Mouse (Mus musculus) embryonic facial prominence, embryonic 15.5 days (tissue): ENCODE measurements around the gene Tet2. TPM values are rescaled to one million over a fixed set of nuclear protein-coding genes. Genes with fewer than 3 reads are reported as not detected.

ENCODE experiments used
- ATAC-seq: fragments of 200-750 bp; cut with Nextera tagmentation; 2 replicates; pipeline ENCODE4 v1.8.0; 2017; ENCODE audit warnings: low read depth, moderate TSS enrichment; ENCODE audit not compliant: insufficient number of reproducible peaks, low FRiP score, low TSS enrichment
- H3K27ac ChIP-seq: fragments of 300-500 bp; sonication (generic); replicated peaks from 2 replicates; pipeline ENCODE4 v1.5.1; 2015; ENCODE audit warnings: mild to moderate bottlenecking, inconsistent platforms
- H3K27me3 ChIP-seq: fragments of 300-500 bp; sonication (generic); 2 replicates; pipeline ENCODE4 v1.6.1; 2015; ENCODE audit warnings: inconsistent platforms
- H3K36me3 ChIP-seq: fragments of 300-500 bp; sonication (generic); 2 replicates; pipeline ENCODE4 v1.6.1; 2015; ENCODE audit warnings: mild to moderate bottlenecking, inconsistent platforms
- H3K4me1 ChIP-seq: fragments of 300-500 bp; sonication (generic); 2 replicates; pipeline ENCODE4 v1.6.1; 2015; ENCODE audit warnings: inconsistent platforms
- H3K4me2 ChIP-seq: fragments of 300-500 bp; sonication (generic); replicated peaks from 2 replicates; pipeline ENCODE4 v1.6.1; 2015; ENCODE audit warnings: mild to moderate bottlenecking, inconsistent platforms
- H3K4me3 ChIP-seq: fragments of 300-500 bp; sonication (generic); replicated peaks from 2 replicates; pipeline ENCODE4 v1.5.1; 2015; ENCODE audit warnings: mild to moderate bottlenecking, inconsistent platforms
- H3K9ac ChIP-seq: fragments of 300-500 bp; sonication (generic); 2 replicates; pipeline ENCODE4 v1.6.1; 2015; ENCODE audit warnings: inconsistent platforms
- H3K9me3 ChIP-seq: fragments of 300-500 bp; sonication (generic); replicated peaks from 2 replicates; pipeline ENCODE4 v1.6.1; 2016; ENCODE audit warnings: inconsistent platforms
- WGBS: fragments of 180-500 bp; shearing (Covaris S2); methylation state at CpG from one replicate; pipeline ENCODE4 v1.1.7; 2015; 5-methylcytosine and 5-hydroxymethylcytosine counted together
- polyA plus RNA-seq: library from polyadenylated mRNA; unstranded; fragments of >200 nt; fragmentation: Nextera tagmentation; extraction: Ambion mirVana; gene quantifications from 2 replicates; pipeline ENCODE4 v1.2.1, GENCODE M21; 2015

Tet2 gene
- polyA plus RNA-seq, 1 experiment from 2014 or later = 18.4 TPM

DNA sequence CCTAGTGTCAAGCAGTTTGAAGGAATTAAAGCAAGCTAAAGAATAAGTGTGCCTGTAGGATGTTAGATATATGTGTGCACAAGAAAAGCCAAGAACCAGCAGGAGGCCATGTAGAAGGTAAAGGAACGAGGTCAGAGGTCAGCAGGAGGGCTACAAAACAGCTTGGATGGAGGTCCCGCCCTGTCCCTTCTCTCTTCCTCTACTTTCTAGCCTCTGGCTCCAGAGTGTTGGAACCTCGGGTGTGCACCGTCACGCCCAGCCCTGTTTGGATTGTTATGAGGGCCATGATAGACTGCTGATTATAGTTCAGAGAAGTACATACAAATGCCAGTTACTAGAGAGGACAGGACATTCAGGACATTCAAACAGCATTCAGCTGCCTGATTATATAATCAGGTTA is 27.0 kb upstream of the Tet2 start:
- Histone ChIP-seq H3K36me3 (no peaks in the 10 kb centered on the region), H3K9me3 (no peaks in the 10 kb centered on the region), H3K4me1 (no peaks in the 10 kb centered on the region), H3K4me3 (no peak overlapping the region), H3K27me3 (no peaks in the 10 kb centered on the region), H3K27ac (no peak overlapping the region), H3K4me2 (no peak overlapping the region), H3K9ac (no peak overlapping the region)
- ATAC-seq = no peak
- WGBS = 75% methylated on average over 5 of the region's 5 CpGs

- Histone ChIP-seq H3K9me3 (no peaks in the 10 kb centered on the region), H3K9ac (no peak overlapping the region), H3K4me1 (no peaks in the 10 kb centered on the region), H3K27ac (no peak overlapping the region), H3K4me2 (no peak overlapping the region), H3K4me3 (no peak overlapping the region), H3K27me3 (no peaks in the 10 kb centered on the region), H3K36me3 (no peaks in the 10 kb centered on the region)
- WGBS = 34% methylated on average over 2 of the region's 2 CpGs
- ATAC-seq = peak; percentile 60; the same call in 1 of the 2 replicates
These were observed 18.7 kb upstream of the Tet2 start for GRCm38 (mm10) chr3:133563503-133564205.

DNA sequence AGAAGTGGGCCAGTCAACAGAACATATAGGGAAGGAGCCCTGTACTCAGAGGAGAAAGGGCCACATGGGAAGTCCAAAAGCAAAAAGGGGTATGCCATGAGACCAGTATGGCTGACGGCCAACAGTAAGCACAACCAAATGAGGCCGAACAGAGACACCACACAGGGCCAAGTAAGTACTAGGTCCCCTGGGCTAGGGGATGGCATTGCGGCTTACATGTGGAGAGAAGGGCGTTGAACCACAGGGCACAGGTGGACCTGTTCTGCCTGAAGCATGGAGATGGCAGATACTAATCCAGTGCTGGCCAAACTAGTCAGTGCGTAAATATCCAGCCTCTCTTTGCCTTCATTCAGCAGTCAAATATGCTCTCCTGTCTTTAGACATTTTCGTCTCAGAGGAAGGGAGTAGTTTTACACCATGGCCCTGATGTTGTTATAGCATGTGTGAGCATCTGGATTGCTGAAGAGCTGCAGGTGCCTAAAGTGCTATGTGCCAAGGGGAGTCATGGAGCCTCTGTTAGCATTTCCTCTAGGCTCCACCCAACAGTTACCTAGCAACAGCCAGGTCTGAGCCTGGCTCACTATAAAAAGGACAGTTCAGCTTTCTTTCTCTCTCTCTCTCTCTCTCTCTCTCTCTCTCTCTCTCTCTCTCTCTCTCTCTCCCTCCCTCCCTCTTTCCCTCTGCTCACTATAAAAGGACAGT is 14.6 kb upstream of the Tet2 start:
- H3K27ac ChIP-seq = no peak overlapping the region
- H3K4me2 ChIP-seq = no peak overlapping the region
- 83% methylated on average over 6 of the region's 6 CpGs for WGBS
- H3K9ac ChIP-seq = no peak overlapping the region
- no peak for ATAC-seq
- H3K27me3 ChIP-seq = no peaks in the 10 kb centered on the region
- no peak overlapping the region for H3K4me3 ChIP-seq
- H3K36me3 ChIP-seq = no peaks in the 10 kb centered on the region
- H3K9me3 ChIP-seq = no peaks in the 10 kb centered on the region
- H3K4me1 ChIP-seq = no peaks in the 10 kb centered on the region

DNA sequence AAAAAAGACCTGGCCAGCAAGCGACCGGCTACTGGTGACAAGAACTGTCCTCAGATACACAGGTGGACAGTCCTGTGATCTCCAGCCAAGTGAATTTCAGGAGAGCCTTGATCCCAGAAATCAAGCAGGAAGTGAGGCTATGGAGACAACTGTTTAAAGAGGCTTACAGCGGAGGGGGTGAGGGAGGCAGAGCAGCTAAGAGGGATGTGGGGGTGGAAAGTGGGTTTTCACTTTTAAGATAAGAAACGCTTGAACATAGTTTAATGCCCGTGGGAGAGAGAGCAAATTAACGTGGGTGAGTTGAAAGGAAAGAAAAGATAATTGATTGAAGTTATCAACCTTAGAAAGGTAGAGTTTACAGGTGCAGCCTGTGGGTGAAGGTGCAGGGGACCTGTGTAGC is 12.7 kb upstream of the Tet2 start:
- 68% methylated on average over 6 of the region's 6 CpGs for WGBS

DNA sequence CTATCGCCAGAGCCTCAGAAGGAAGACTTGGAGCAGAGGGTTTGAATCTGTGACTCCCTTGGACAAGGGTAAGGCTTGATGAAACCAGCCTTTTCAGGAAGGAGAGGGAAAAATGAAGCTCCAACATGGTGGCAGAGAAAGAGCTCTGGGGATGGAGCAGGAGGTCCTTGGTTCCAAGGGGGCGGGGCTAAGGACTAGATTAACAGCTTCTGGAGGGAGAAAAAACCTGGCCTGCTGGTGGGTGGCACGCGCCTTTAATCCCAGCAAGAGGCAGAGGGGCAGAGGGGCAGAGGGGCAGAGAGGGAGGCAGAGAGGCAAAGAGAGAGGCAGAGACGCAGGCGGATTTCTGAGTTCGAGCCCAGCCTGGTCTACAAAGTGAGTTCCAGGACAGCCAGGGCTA is 12.2 kb upstream of the Tet2 start:
- no peak for ATAC-seq
- H3K4me1 ChIP-seq = no peaks in the 10 kb centered on the region
- no peaks in the 10 kb centered on the region for H3K36me3 ChIP-seq
- H3K9me3 ChIP-seq = no peaks in the 10 kb centered on the region
- H3K9ac ChIP-seq = no peak overlapping the region
- H3K4me3 ChIP-seq = no peak overlapping the region
- H3K4me2 ChIP-seq = no peak overlapping the region
- H3K27me3 ChIP-seq = no peaks in the 10 kb centered on the region
- 76% methylated on average over 7 of the region's 7 CpGs for WGBS
- no peak overlapping the region for H3K27ac ChIP-seq

More for the DNA sequence above, 12.7 kb upstream of the Tet2 start:
- ATAC-seq = no peak
- Histone ChIP-seq H3K4me2 (no peak overlapping the region), H3K27ac (no peak overlapping the region), H3K9me3 (no peaks in the 10 kb centered on the region), H3K4me1 (no peaks in the 10 kb centered on the region), H3K4me3 (no peak overlapping the region), H3K36me3 (no peaks in the 10 kb centered on the region), H3K27me3 (no peaks in the 10 kb centered on the region), H3K9ac (no peak overlapping the region)

- ATAC-seq = no peak
- no peaks in the 10 kb centered on the region for H3K9me3 ChIP-seq
- no peaks in the 10 kb centered on the region for H3K4me1 ChIP-seq
- no peaks in the 10 kb centered on the region for H3K36me3 ChIP-seq
- no peak overlapping the region for H3K27ac ChIP-seq
- 70% methylated on average over 7 of the region's 7 CpGs for WGBS
- H3K9ac ChIP-seq = no peak overlapping the region
- H3K27me3 ChIP-seq = no peaks in the 10 kb centered on the region
- no peak overlapping the region for H3K4me3 ChIP-seq
- no peak overlapping the region for H3K4me2 ChIP-seq
These were observed 10.4 kb upstream of the Tet2 start for GRCm38 (mm10) chr3:133555378-133555777.

GRCm38 (mm10) chr3:133554552-133555067 is 9.7 kb upstream of the Tet2 start:
- no peaks in the 10 kb centered on the region for H3K9me3 ChIP-seq
- no peak overlapping the region for H3K9ac ChIP-seq
- no peaks in the 10 kb centered on the region for H3K36me3 ChIP-seq
- no peak overlapping the region for H3K27ac ChIP-seq
- H3K4me1 ChIP-seq = no peaks in the 10 kb centered on the region
- H3K27me3 ChIP-seq = no peaks in the 10 kb centered on the region
- no peak for ATAC-seq
- WGBS = 78% methylated on average over 6 of the region's 6 CpGs
- H3K4me2 ChIP-seq = no peak overlapping the region
- H3K4me3 ChIP-seq = no peak overlapping the region

DNA sequence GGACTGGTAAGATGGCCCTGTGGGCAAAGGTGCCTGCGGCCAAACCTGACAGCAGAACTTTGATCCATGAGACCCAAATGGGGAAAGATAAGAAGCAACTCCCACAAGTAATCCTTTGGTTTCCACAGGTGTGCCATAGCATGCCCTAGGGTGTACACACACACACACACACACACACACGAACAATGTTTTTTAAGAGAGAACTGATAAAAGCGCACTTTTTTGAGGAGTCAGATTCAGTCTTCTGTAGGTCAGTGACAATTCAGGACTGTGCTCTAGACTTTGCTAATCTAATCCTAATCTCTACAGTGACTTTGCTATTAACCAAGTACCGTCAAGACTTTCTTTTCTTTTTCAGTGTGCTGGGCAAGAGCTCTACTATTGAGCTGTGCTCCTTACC is 9.2 kb upstream of the Tet2 start:
- 90% methylated on average over 4 of the region's 4 CpGs for WGBS
- no peak for ATAC-seq

DNA sequence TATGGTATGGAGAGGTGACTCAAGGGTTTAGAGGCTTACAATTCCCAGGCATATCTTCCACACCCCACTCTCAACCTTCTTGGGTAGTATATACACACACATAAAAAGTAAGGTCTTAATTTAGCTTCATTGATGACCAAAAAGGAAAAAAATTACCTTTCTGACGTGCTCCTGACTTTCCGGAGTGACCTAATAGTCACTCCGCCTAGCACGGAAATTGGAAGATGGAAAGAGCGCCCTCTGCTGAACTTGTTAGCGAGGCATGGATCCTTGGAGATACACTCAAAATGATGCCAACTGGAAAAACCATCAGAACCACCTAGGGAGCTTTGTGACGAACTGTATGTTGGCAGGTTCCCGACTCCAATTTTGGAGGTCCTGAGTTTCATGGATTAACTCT is 7.0 kb upstream of the Tet2 start:
- no peak overlapping the region for H3K27ac ChIP-seq
- H3K4me3 ChIP-seq = no peak overlapping the region
- ATAC-seq = no peak
- H3K4me1 ChIP-seq = no peaks in the 10 kb centered on the region
- H3K27me3 ChIP-seq = no peaks in the 10 kb centered on the region
- no peaks in the 10 kb centered on the region for H3K36me3 ChIP-seq
- H3K4me2 ChIP-seq = no peak overlapping the region
- H3K9me3 ChIP-seq = no peaks in the 10 kb centered on the region
- WGBS = 64% methylated on average over 8 of the region's 8 CpGs
- H3K9ac ChIP-seq = no peak overlapping the region

More for the DNA sequence above, 9.2 kb upstream of the Tet2 start:
- no peaks in the 10 kb centered on the region for H3K4me1 ChIP-seq
- H3K27ac ChIP-seq = no peak overlapping the region
- no peaks in the 10 kb centered on the region for H3K9me3 ChIP-seq
- no peak overlapping the region for H3K4me2 ChIP-seq
- no peaks in the 10 kb centered on the region for H3K36me3 ChIP-seq
- no peaks in the 10 kb centered on the region for H3K27me3 ChIP-seq
- no peak overlapping the region for H3K4me3 ChIP-seq
- no peak overlapping the region for H3K9ac ChIP-seq

GRCm38 (mm10) chr3:133549385-133550170 is 4.6 kb upstream of the Tet2 start:
- WGBS = 52% methylated on average over 7 of the region's 7 CpGs
- H3K9me3 ChIP-seq = no peaks in the 10 kb centered on the region
- H3K36me3 ChIP-seq = no peaks in the 10 kb centered on the region
- no peaks in the 10 kb centered on the region for H3K27me3 ChIP-seq
- ATAC-seq = no peak
- H3K4me1 ChIP-seq = no peaks in the 10 kb centered on the region
- no peak overlapping the region for H3K9ac ChIP-seq
- no peak overlapping the region for H3K27ac ChIP-seq
- H3K4me2 ChIP-seq = no peak overlapping the region
- H3K4me3 ChIP-seq = no peak overlapping the region

DNA sequence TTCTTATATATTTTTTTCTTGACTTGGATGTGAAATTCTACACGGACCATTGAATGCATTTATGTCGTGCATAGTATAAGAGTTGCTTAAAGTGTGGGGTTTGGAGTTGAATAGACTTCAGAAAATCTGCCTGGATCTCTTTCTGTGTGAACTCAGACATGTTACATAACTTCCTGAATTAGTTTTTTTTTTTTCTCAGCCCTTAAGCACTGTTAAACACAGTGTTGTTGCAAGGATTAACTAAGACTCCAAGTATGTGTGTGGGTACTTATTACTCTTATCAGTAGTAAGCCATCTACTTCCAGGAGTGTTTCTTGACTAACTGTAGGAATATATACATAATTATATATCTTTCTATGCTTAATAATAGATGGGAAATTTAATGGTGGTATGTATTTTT is 3.7 kb upstream of the Tet2 start:
- no peak overlapping the region for H3K4me3 ChIP-seq

More for the DNA sequence above, 3.7 kb upstream of the Tet2 start:
- Histone ChIP-seq H3K4me1 (no peaks in the 10 kb centered on the region), H3K36me3 (no peaks in the 10 kb centered on the region), H3K27me3 (no peaks in the 10 kb centered on the region), H3K4me2 (no peak overlapping the region), H3K27ac (no peak overlapping the region), H3K9me3 (no peaks in the 10 kb centered on the region), H3K9ac (no peak overlapping the region)
- 49% methylated on average over 2 of the region's 2 CpGs for WGBS
- no peak for ATAC-seq
